Mouse (Mus musculus) heart, embryonic 12.5 days (tissue): ENCODE results near the gene Akap11. TPM values are rescaled to one million over a fixed set of nuclear protein-coding genes. Genes with fewer than 3 reads are reported as not detected.

Experiments
- ATAC-seq: fragments of 200-750 bp; cut with Nextera tagmentation; 2 replicates; pipeline ENCODE4 v1.8.0; 2017; ENCODE audit warnings: moderate TSS enrichment, moderate library complexity; ENCODE audit not compliant: insufficient number of reproducible peaks, low FRiP score
- H3K27ac ChIP-seq: fragments of 300-500 bp; sonication (generic); 2 replicates; pipeline ENCODE4 v1.5.1; 2016; ENCODE audit warnings: mild to moderate bottlenecking, moderate library complexity; ENCODE audit not compliant: poor library complexity, severe bottlenecking
- H3K27me3 ChIP-seq: fragments of 300-500 bp; sonication (generic); replicated peaks from 2 replicates; pipeline ENCODE4 v1.6.1; 2016; ENCODE audit warnings: mild to moderate bottlenecking, moderate library complexity
- H3K36me3 ChIP-seq: fragments of 300-500 bp; sonication (generic); 2 replicates; pipeline ENCODE4 v1.6.1; 2016; ENCODE audit warnings: mild to moderate bottlenecking, moderate library complexity
- H3K4me1 ChIP-seq: fragments of 300-500 bp; sonication (generic); replicated peaks from 2 replicates; pipeline ENCODE4 v1.6.1; 2016; ENCODE audit warnings: mild to moderate bottlenecking
- H3K4me2 ChIP-seq: fragments of 300-500 bp; sonication (generic); 2 replicates; pipeline ENCODE4 v1.6.1; 2016; ENCODE audit warnings: mild to moderate bottlenecking, moderate library complexity
- H3K4me3 ChIP-seq: fragments of 300-500 bp; sonication (generic); 2 replicates; pipeline ENCODE4 v1.5.1; 2016; ENCODE audit warnings: mild to moderate bottlenecking
- H3K9ac ChIP-seq: fragments of 300-500 bp; sonication (generic); 2 replicates; pipeline ENCODE4 v1.6.1; 2016; ENCODE audit warnings: mild to moderate bottlenecking, moderate library complexity
- H3K9me3 ChIP-seq: fragments of 300-500 bp; sonication (generic); replicated peaks from 2 replicates; pipeline ENCODE4 v1.6.1; 2016; ENCODE audit warnings: mild to moderate bottlenecking, moderate library complexity
- WGBS: fragments of 180-500 bp; shearing (Covaris S2); methylation state at CpG from one replicate; pipeline ENCODE4 v1.1.7; 2016; 5-methylcytosine and 5-hydroxymethylcytosine counted together
- polyA plus RNA-seq: library from polyadenylated mRNA; unstranded; fragments of >200 nt; fragmentation: Nextera tagmentation; extraction: Ambion mirVana; gene quantifications from 2 replicates; pipeline ENCODE4 v1.2.1, GENCODE M21; 2016

Gene Akap11
- polyA plus RNA-seq, 1 experiment from 2014 or later: 20.0 TPM

DNA sequence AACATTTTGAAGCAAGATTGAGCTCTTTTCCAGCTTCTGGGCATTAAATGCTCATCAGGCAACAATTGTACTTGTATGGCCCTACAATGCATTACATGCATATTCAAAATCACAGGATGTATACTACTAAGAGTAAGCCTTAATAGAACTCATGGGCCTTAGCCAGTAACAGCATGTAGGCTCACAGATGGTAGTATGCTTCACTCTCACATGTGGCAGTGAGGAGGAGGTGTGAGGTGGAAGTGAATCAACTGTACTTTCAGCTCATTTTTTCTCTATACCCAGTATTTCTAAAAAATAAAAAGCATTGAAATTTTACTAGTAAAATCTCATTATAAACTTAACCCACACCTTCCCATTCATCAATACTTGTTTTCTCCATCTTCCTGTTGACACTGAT is 45.2 kb downstream of the Akap11 start:
- no peaks in the 10 kb centered on the region for H3K9me3 ChIP-seq
- no peak overlapping the region for H3K4me3 ChIP-seq
- H3K27ac ChIP-seq: no peak overlapping the region
- ATAC-seq: no peak
- peaks cover 37% of the 10 kb centered on the region for H3K36me3 ChIP-seq
- no peaks in the 10 kb centered on the region for H3K4me1 ChIP-seq
- H3K9ac ChIP-seq: no peak overlapping the region
- no peak overlapping the region for H3K4me2 ChIP-seq
- no peaks in the 10 kb centered on the region for H3K27me3 ChIP-seq

DNA sequence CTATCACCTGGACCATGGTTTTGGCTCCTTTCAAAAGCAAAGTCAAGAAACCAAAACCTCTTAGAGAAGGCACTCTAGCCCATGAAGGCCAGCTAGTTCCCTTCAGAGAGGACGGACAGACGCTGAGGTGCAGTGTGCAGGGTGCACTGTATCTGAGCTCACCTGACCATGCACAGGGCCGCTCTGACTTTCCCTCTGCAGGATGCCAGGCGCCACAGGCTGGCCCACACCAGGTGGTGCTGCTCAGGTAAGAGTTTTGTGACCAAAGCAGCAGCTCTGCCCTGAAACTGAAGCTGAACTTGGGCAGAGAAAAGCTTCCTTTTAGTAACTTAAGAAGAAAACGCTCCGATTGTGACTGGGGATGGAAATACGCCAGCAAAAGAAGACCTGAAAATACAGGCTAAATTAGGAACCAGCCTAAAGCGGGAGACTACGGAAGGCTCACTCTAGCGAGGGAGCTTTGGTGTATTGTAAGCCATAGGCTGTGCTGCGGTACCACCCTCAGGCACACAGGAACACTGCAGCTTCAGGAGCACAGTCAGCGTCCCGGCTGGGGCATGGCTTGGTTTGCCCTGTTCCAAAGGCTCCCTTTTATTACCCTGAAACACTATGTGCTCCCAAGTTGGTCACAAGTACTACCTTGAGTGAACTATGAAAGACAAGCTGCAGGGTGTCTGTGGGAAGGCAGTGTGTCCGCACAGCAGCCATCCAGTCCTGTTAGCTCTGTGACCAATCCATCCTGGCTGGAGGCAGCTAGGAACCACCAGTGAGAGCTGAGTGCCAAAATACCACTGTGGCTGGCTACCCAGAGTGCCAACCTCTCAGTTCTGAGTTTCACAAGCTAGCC is 54.0 kb downstream of the Akap11 start:
- Histone ChIP-seq H3K27ac (no peak overlapping the region), H3K9me3 (no peaks in the 10 kb centered on the region), H3K36me3 (no peaks in the 10 kb centered on the region), H3K4me1 (peaks cover 5% of the 10 kb centered on the region), H3K4me3 (no peak overlapping the region), H3K9ac (no peak overlapping the region), H3K4me2 (peak overlapping the region; percentile 53), H3K27me3 (no peaks in the 10 kb centered on the region)
- peak; percentile 68; the same call in 1 of the 2 replicates for ATAC-seq
- 23% methylated on average over 14 of the region's 14 CpGs for WGBS

DNA sequence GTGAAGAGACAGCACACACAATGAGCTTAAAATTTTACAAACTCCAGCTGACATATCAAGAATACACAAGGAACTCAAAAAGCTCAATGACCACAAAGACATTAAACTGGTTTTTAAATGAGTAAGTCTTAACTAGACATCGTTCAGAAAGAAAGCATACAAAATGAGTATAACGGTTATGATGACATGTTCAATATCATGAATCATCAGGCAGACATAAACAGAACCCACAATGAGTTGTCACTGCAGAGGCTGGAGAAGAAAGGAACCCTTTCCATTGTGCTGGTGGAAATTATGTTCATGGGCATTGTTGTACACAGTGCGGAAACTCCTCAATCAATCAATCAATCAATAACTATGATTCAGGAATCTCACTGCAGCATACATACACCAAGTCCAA is 62.5 kb downstream of the Akap11 start:
- WGBS: 88% methylated on average over 3 of the region's 3 CpGs
- Histone ChIP-seq H3K9ac (no peak overlapping the region), H3K4me2 (no peak overlapping the region), H3K4me1 (no peaks in the 10 kb centered on the region), H3K27ac (no peak overlapping the region), H3K9me3 (no peaks in the 10 kb centered on the region), H3K27me3 (no peaks in the 10 kb centered on the region), H3K4me3 (no peak overlapping the region), H3K36me3 (no peaks in the 10 kb centered on the region)
- no peak for ATAC-seq

DNA sequence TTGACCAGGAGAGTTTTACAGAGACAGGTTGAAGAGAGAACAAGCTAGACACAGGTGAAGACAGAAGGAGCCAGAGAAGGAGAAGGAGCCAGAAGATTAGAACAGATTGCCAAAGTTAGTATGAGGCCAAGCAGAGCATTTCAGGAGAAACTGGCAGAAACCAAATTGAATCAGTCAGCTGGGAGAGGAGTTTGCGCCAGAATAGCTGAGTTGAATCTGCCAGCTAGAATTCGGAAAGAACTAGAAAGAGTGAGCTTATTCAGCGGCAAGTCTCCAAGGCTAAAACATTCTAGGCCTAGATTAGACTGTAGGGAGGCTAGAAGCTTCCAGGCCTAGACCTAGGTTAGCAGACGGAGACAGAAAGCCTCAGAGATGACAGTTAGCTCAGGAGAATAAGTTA is 65.9 kb downstream of the Akap11 start:
- H3K9ac ChIP-seq: no peak overlapping the region
- WGBS: 84% methylated on average over 4 of the region's 4 CpGs
- no peaks in the 10 kb centered on the region for H3K27me3 ChIP-seq
- H3K36me3 ChIP-seq: no peaks in the 10 kb centered on the region
- ATAC-seq: no peak
- no peak overlapping the region for H3K4me3 ChIP-seq
- no peak overlapping the region for H3K27ac ChIP-seq
- no peaks in the 10 kb centered on the region for H3K4me1 ChIP-seq
- H3K4me2 ChIP-seq: no peak overlapping the region
- H3K9me3 ChIP-seq: no peaks in the 10 kb centered on the region

DNA sequence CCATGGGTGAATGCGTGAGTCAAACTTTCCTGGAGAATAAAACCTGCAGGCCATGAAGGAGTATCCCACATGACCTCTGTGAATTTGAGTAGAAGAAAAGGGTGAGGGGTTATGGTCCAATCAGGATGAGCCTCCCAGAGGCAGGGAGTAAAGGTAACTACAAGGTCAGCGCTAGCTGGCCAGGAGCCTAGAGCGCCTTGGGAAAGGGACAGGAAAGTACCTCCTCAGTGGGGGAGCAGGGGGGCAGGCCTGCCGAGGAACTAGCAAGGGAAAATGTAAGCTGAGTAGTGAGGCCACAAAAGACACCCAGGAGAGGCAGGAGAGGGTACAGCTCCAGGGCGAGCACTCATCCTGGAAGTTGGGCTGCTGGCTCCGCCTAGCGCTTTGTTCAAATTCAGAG is 67.6 kb downstream of the Akap11 start:
- ATAC-seq: no peak
- 74% methylated on average over 7 of the region's 7 CpGs for WGBS
- Histone ChIP-seq H3K27me3 (no peaks in the 10 kb centered on the region), H3K4me3 (no peak overlapping the region), H3K4me2 (no peak overlapping the region), H3K9ac (no peak overlapping the region), H3K27ac (no peak overlapping the region), H3K9me3 (no peaks in the 10 kb centered on the region), H3K36me3 (no peaks in the 10 kb centered on the region), H3K4me1 (no peaks in the 10 kb centered on the region)

DNA sequence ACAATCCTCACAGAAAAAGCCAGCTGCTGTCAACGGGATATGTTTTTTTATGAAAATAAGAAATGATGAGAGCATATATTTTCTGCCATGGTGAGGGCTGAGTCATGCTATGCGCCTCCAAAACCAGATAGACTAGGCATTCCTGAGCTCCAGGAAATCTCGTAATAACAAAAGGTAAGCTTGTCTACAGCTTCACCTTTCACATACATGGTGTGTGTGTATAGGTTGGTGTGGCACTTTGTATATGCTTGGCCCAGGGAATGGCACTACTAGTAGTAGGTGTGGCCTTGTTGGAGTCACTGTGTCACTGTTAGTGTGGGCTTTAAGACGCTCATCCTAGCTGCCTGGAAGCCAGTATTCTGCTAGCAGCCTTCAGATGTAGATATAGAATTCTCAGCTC is 68.6 kb downstream of the Akap11 start:
- no peak for ATAC-seq
- H3K27ac ChIP-seq: no peak overlapping the region
- H3K9me3 ChIP-seq: no peaks in the 10 kb centered on the region
- H3K4me1 ChIP-seq: no peaks in the 10 kb centered on the region
- no peak overlapping the region for H3K9ac ChIP-seq
- H3K4me3 ChIP-seq: no peak overlapping the region
- no peaks in the 10 kb centered on the region for H3K36me3 ChIP-seq
- no peak overlapping the region for H3K4me2 ChIP-seq
- no peaks in the 10 kb centered on the region for H3K27me3 ChIP-seq
- 84% methylated on average over 4 of the region's 4 CpGs for WGBS

DNA sequence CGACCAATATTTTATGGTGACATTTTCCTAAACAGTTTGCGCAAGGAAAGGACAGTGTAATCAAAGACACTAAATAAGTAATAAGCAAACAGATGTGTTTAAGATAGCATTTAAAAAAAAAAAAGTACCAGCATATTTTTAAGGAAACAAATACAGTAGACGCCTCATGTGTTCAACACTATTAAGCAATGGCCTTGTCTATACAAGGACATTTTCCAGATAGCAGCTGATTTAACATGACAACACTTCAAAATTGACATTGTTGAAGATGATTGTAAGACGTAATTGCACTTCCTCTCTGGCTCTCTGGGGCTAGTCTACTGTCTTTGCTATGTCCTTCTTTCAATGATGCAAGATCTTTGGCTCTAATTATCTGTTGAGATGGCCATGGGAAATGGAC is 72.3 kb downstream of the Akap11 start:
- Histone ChIP-seq H3K4me2 (no peak overlapping the region), H3K4me3 (no peak overlapping the region), H3K27me3 (no peaks in the 10 kb centered on the region), H3K27ac (no peak overlapping the region), H3K36me3 (no peaks in the 10 kb centered on the region), H3K9me3 (no peaks in the 10 kb centered on the region), H3K4me1 (no peaks in the 10 kb centered on the region; the same call in 1 of the 2 replicates), H3K9ac (no peak overlapping the region)
- ATAC-seq: no peak
- 75% methylated on average over 4 of the region's 4 CpGs for WGBS

DNA sequence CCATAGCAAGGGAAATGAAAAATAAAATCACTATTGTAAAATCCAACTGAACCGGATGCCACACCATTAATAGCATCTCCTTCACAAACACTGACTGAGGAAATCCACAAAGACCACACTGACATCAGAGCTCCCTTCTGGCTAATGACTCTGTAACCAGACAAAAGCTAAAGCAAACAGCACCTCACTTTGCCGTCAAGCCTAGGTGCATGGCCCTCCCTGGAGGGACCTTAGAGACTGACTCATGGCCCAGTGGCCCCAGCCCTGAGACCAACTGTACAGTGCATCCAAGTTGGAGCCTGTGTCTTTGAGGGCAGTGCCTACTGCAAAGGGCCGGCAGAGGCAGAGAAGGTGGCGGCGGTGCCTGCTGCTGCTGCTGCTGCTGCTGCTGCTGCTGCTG is 77.5 kb downstream of the Akap11 start:
- Histone ChIP-seq H3K27ac (no peak overlapping the region), H3K27me3 (no peaks in the 10 kb centered on the region), H3K9me3 (0 out of 2 replicates have a peak, but pooled peaks cover 5% of the 10 kb centered on the region), H3K4me2 (no peak overlapping the region), H3K4me1 (no peaks in the 10 kb centered on the region; the same call in 1 of the 2 replicates), H3K4me3 (no peak overlapping the region), H3K36me3 (no peaks in the 10 kb centered on the region), H3K9ac (no peak overlapping the region)
- 63% methylated on average over 5 of the region's 5 CpGs for WGBS
- ATAC-seq: no peak

DNA sequence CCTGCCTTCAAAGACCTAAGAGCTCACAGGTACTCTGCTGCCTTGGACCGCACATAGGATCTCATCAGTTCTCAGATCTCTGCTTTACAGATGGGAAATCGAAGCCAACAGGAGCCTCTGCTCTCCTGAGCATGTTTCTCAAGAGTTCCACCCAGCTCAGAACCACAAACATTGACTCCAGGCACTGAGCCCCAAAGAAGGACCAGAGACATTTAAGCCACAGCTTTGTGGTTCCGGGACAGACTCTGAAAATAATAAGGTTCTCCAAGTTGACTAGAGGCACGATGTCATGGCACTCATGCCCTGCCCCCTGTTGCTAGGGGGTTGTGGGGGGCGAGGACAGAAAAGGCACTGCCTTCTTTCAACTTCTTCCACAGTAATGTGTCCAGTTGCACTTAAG is 77.9 kb downstream of the Akap11 start:
- no peaks in the 10 kb centered on the region; the same call in 1 of the 2 replicates for H3K4me1 ChIP-seq
- WGBS: 73% methylated on average over 5 of the region's 5 CpGs
- no peak overlapping the region for H3K4me2 ChIP-seq

DNA sequence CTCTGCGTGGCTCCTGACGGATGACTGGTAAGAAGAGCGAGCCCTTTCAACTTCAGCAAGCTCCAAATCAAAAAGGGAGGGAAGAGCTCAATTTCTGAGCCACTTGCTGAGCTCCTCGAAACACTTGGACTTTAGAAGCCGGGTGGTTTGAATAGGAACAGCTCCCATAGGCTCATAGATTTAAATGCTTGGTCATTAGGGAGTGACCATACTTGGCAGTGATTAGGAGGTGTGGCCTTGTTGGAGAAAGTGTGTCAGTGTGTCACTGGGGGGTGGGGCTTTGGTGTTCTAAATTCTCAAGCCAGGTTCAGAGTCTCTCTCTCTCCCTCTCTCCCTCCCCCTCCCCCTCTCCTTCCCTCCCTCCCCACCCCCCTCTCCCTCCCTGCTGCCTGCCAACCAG is 81.6 kb downstream of the Akap11 start:
- H3K27ac ChIP-seq: no peak overlapping the region
- H3K4me1 ChIP-seq: no peaks in the 10 kb centered on the region; the same call in 1 of the 2 replicates
- H3K36me3 ChIP-seq: no peaks in the 10 kb centered on the region
- no peak overlapping the region for H3K9ac ChIP-seq
- H3K4me3 ChIP-seq: no peak overlapping the region
- peaks cover 10% of the 10 kb centered on the region for H3K9me3 ChIP-seq
- ATAC-seq: no peak
- H3K4me2 ChIP-seq: no peak overlapping the region
- WGBS: 81% methylated on average over 5 of the region's 5 CpGs
- H3K27me3 ChIP-seq: no peaks in the 10 kb centered on the region

More for the DNA sequence above, 77.9 kb downstream of the Akap11 start:
- Histone ChIP-seq H3K27ac (no peak overlapping the region), H3K9ac (no peak overlapping the region), H3K36me3 (no peaks in the 10 kb centered on the region), H3K4me3 (no peak overlapping the region), H3K27me3 (no peaks in the 10 kb centered on the region), H3K9me3 (0 out of 2 replicates have a peak, but pooled peaks cover 5% of the 10 kb centered on the region)
- ATAC-seq: no peak

DNA sequence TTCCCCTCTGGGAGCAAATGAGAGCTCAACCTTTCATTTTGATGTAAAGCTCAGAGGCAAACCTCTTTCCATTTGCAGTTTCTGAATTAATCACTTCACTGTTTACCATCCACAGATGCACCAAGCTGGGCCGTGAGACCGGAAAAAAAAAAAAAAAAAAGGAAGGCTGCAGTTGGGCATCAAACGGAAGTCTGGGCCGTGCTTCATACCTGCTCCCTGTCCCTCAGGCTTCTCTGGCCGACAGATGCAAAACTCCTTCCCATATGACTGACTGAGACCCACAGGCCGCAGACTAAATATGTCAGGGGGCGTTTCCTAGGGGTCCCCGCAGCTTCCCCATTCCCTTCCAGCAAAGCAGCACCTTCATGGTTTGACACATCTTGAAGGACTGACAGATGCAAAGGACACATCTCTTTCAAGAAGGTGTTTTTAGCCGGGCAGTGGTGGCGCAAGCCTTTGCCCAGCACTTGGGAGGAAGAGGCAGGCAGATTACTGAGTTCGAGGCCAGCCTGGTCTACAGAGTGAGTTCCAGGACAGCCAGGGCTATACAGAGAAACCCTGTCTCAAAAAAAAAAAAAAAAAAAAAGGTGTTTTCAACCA is 87.7 kb downstream of the Akap11 start:
- H3K27me3 ChIP-seq: no peaks in the 10 kb centered on the region
- no peak overlapping the region for H3K27ac ChIP-seq
- 77% methylated on average over 11 of the region's 11 CpGs for WGBS
- ATAC-seq: no peak
- no peak overlapping the region for H3K9ac ChIP-seq
- no peak overlapping the region for H3K4me2 ChIP-seq
- no peaks in the 10 kb centered on the region for H3K4me1 ChIP-seq
- H3K9me3 ChIP-seq: peaks cover 5% of the 10 kb centered on the region
- H3K36me3 ChIP-seq: no peaks in the 10 kb centered on the region
- no peak overlapping the region for H3K4me3 ChIP-seq
